Mouse (Mus musculus): Measurements from ENCODE around the gene Dmpk. TPM values are rescaled to one million over a fixed set of nuclear protein-coding genes. Genes with fewer than 3 reads are reported as not detected.
"Not testable (repeated sequence)": the region's sequence is repeated elsewhere in the genome, so short reads cannot be mapped to it uniquely, and the experiment has no call there.

Gene Dmpk
- 308 and 400 TPM in 2 replicates for polyA plus RNA-seq (2012; rRNA removed)

DNA sequence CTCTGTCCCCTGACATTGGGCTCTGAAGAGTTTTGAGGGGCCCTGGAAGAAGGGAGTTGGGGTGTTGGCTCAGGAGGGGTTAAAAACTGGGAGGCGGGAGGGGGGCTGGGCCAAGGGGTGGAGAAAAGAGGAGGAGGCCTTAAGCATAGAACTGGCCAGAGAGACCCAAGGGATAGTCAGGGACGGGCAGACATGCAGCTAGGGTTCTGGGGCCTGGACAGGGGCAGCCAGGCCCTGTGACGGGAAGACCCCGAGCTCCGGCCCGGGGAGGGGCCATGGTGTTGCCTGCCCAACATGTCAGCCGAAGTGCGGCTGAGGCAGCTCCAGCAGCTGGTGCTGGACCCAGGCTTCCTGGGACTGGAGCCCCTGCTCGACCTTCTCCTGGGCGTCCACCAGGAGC lies at the start of gene Dmpk:
Gene Dmpk (plus strand): TSS at position 149 of the 400 bp plus-strand sequence.
- 11% methylated on average over 10 of the region's 10 CpGs for WGBS
- DNase-seq (ENCODE audit: low read depth, low spot score), result no peak

DNA sequence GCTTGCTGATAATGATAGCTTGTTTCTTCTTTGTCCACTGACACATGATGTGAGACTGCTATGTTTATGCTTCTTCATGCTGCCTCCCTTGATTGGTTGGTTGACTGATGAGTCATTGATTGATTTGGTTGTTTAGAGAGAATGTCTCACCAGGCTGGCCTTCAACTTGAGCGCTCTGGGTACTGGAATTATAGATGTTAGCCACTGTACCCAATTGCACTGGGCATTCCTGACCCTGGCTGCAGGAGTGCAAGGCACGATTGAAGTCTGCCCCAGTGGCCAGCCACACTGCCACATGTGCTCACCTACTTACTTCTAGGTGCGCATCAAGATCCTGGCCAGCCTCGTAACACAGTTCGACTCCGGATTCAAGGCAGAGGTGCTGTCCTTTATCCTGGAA lies 39.0 kb upstream of the Dmpk start:
- WGBS, result 89% methylated on average over 6 of the region's 6 CpGs
- no peak for DNase-seq (ENCODE audit: low read depth, low spot score)

DNA sequence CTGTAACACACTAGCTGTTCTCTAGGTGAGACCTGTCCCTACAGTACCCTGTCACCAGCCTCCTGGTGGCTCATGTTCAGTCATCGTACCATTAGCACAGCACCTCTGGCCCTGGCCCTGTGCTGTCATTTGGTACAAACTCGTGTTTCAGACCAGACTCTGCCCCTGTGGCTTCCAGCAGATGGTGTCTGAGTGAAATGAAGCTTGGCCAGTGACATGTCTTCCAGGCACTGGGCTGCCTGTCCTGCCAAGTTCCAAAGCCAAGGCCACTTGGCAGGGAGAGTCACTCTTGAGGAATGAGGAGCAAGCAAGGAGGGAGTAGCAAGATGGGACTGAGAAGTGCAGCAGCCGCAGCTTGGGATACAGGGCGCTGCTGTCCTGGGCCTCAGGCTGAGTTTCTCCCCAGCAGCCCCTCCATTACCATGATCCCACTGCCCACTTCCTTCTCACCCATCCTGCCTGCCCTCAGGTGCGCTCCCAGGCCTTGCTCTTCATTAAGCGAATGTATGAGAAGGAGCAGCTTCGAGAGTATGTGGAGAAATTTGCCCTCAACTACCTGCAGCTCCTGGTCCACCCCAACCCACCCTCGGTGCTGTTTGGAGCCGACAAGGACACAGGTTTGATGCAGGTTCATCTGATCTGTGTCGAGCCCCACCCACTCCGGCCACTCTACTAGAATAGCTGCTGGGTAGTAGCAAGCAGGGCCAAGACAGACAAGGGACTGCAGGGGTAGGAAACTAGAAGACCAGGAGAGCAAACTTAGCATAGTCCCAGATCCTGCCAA lies 37.2 kb upstream of the Dmpk start:
- WGBS, result 86% methylated on average over 11 of the region's 11 CpGs
- DNase-seq (ENCODE audit: low read depth, low spot score), result no peak

DNA sequence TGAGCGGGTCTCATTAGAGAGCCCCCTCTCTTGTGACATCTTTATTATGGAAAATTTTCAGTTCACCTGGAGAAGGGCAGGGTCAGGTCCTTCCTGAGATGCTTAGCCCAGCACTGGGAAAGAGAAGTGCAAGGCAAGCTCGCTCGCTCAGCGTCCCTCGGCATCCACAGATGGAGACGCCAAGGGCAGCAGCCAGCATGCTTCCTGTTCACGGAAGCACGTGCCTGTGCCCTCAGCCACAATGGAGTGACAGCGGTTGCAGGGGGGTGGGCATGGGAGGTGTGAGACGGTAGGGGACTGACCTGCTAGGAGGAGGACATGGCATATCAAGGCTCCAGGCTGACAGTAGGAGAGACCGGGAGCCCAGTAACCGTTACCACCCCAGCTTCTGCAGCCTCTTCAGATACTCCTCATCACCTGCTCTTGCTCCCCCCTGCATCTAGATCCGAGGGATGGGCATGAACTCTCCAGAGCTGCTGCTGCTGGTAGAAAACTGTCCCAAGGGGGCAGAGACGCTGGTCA lies 35.6 kb upstream of the Dmpk start:
- DNase-seq (ENCODE audit: low read depth, low spot score), result no peak
- WGBS, result 89% methylated on average over 14 of the region's 14 CpGs

DNA sequence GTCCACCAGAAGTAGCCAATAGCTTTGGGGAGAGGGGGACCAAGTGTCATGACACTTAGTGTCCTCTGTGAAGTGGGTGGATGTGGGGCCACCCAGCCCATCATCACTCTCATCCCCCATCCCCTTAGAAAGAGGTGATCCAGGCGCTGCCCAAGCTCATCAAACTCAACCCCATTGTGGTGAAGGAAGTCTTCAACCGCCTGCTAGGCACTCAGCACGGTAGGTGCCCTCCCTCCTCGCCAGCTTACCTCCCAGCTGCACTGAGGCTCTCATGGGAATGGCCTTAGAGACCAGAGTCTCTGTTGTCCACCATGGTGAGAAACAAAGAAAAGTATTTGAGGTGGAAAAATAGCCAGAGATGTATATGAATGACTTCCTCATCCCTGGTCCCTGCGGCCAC lies 34.4 kb upstream of the Dmpk start:
- DNase-seq (ENCODE audit: low read depth, low spot score), result no peak
- WGBS, result 85% methylated on average over 5 of the region's 5 CpGs

DNA sequence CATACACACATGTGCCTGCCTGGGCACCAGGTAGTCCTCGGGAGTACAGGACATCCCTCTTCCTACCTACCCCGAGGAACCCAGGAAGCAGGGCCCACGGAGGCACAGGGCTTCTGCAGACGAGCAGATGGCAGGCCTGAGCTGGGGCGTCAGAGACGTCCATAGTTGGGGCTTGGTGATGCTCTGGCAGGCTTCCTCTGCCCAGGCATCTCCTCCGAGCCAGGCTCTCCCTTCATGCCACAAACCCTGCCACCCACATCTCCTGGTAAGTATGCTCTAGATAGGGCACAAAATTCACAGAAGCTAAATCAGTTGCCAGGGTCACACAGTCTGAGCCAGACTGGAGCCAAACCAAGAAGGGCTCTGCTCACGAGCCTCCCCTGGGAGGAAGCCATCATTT lies 33.5 kb upstream of the Dmpk start:
- DNase-seq (ENCODE audit: low read depth, low spot score), result no peak
- 82% methylated on average over 8 of the region's 8 CpGs for WGBS

DNA sequence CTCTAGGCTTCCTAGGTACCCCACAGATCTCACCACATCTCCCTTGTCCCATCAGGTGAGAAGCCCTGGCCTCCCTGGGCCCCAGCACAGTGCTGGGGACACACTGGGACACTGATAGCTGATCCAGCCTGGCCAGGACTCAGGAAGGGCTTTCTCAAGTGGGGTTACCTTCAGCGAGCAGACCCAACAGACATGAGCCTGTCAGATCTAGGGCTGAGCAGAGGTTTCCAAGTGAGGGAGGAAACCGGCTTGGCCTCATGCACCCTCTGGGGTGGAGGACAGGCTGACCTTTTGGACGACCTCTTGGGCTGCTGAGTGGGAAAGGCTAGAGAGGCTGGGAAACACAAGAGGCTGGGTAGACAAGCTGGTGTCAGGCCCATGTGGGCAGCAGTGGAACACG lies 32.5 kb upstream of the Dmpk start:
- 67% methylated on average over 4 of the region's 4 CpGs for WGBS
- DNase-seq (ENCODE audit: low read depth, low spot score), result no peak

DNA sequence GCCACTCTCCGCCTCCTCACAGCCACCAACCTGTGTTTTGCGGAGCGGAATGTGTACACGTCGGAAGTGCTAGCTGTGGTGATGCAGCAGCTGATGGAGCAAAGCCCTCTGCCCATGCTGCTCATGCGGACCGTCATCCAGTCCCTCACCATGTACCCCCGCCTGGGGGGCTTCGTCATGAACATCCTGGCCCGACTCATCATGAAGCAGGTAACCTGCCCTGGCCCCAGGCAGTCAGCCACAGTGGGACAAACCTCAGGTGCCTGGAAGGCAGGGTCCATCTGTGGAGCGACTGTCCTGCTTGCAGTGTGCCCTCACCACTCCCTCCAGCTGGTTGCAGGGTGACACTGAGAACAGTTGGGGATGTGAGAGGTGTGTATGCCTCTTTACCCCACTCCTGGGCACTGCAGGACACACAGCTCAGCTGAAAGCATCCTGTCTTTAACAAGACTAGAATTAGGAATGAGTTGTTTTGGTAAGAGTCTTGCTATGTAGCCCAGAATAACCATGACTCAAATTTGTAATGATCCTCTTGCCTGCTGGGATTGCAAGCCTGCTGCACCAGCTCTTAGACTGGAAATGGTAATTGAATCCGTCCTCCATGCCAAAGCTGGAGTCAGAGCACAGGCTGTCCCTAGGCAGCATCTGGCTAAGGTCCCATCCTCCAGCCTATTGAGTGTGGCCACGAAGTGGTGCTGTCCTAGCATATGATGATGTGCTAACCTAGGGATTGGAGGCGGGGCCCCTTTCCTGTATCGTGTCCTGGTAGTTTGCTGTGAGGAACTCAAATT lies 31.1 kb upstream of the Dmpk start:
- DNase-seq (ENCODE audit: low read depth, low spot score), result no peak
- 89% methylated on average over 15 of the region's 15 CpGs for WGBS

DNA sequence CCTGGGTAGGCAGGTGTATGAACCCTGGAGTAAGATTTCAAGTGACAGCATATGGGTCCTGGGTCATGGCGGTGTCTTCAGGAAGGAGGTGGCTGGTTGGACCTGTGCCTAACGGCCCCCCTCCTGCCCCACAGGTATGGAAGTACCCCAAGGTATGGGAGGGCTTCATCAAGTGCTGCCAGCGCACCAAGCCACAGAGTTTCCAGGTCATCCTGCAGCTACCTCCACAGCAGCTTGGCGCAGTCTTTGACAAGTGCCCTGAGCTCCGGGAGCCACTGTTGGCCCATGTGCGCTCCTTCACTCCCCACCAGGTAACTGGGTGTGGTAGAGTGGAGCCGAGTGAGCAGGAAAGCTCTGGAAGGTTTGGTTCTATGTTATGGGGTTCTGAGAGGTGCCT lies 30.5 kb upstream of the Dmpk start:
- 86% methylated on average over 7 of the region's 7 CpGs for WGBS
- DNase-seq (ENCODE audit: low read depth, low spot score), result no peak

DNA sequence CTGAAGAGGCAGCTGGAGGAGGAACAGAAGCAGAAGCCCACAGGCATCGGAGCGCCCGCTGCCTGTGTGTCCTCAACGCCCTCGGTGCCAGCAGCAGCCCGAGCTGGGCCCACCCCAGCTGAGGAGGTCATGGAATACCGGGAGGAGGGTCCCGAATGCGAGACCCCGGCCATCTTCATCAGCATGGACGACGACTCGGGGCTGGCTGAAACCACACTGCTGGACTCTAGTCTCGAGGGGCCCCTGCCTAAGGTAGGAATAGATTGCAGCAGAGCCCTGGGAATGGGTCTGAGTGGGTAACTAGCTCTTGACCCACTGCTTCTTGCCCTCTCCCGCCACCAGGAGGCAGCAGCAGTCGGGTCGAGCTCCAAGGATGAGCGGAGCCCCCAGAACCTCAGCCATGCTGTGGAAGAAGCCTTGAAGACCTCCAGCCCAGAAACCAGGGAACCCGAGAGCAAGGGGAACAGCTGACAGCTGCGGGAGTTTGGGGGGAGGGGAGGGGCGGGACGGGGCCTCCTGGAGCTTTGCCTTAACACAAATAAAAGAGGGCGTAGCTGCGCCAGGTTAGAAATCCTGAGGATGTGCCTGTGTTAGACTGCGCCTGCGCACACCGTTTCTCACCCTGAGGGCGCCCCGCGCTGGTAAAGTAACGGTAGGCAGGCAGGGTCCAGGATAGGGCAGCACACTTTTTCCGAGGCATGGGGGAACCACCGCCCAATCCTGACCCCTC lies 29.4 kb upstream of the Dmpk start, which contains the start of gene Rsph6a:
Gene Rsph6a (plus strand): TSS at position 644 of the 730 bp plus-strand sequence.
- 44% methylated on average over 33 of the region's 33 CpGs for WGBS
- DNase-seq (ENCODE audit: low read depth, low spot score), result no peak

DNA sequence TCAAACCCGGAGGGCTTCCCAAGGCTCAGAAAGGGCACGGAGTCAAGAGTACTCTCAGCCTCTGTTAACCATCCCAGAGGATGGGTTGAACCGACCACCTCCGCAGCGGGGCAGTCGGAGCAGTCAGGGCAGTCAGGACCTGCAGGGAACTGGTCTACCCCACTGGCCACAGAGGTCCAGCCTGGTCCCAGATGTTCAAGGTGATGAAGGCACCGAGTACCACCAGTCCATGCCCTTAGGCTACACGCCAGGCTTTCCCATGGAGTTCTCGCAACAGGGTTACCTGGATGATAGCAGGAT lies 28.9 kb upstream of the Dmpk start:
- no peak for DNase-seq (ENCODE audit: low read depth, low spot score)
- WGBS, result 86% methylated on average over 9 of the region's 9 CpGs

DNA sequence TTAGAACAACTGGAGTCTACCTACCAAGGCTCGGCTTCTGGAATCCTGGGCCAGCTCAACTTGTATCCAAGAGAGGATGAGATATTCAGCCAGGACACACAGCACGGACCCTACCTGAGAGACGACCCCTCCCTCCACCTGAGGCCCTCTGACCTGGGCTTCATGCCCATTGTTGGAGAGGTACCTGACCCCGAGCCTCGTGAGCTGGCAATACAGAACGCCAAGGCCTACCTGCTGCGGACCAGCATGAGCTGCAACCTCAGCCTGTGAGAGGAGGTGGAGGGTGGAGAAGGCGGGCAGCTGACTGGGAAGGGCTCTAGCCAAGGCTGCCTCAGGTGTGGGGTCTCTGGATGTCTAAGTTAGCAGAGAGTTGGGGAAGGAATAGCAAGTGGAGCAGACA lies 28.5 kb upstream of the Dmpk start:
- WGBS, result 90% methylated on average over 8 of the region's 8 CpGs
- DNase-seq (ENCODE audit: low read depth, low spot score), result no peak

DNA sequence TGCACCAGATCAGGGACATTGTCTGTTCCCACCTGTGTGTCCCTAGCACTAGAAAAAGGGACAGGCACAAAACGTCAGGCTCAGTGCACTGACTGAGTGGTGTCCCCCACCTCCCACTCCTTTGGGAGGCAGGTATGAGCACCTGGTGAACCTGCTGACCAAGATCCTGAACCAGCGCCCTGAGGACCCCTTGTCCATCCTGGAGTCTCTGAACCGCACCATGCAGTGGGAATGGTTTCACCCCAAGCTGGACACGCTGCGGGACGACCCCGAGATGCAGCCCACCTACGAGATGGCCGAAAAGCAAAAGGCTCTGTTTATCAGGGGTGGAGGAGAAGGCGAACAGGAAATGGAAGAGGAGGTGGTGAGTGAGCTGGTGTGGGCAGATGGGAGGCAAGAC lies 26.2 kb upstream of the Dmpk start:
- WGBS, result 87% methylated on average over 10 of the region's 10 CpGs
- DNase-seq (ENCODE audit: low read depth, low spot score), result no peak

DNA sequence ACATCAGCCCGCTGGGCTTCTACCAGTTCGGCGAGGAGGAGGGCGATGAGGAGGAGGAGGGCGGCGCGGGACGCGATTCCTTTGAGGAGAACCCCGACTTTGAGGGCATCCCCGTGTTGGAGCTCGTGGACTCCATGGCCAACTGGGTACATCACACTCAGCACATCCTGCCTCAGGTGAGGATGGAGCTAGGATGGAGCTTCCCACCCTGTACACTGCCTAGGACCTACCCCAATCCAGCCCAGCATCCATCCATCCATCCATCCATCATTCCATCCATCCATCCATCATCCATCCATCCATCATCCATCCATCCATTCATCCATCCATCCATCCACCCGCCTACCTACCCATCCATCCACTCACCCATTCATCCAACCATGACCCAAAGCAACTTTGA lies 17.8 kb upstream of the Dmpk start:
- DNase-seq (ENCODE audit: low read depth, low spot score), result no peak
- WGBS, result 51% methylated on average over 13 of the region's 13 CpGs

DNA sequence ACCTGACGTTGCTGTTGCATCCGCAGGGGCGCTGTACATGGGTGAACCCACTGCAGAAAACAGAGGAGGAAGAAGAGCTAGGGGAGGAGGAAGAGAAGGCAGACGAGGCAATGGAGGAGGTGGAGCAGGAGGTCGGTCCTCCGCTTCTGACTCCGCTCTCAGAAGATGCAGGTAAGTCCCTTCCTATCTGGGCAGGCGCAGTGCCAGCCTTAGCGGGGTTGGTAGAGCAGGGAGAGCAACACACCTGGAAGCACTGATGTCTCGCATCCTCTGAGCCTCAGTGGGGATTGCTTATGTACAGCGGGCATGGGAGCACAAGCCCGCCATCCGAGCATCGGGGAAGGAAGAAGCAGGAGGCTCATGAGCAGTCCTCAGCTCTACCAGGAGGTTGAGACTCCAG lies 16.6 kb upstream of the Dmpk start:
- no peak for DNase-seq (ENCODE audit: low read depth, low spot score)
- WGBS, result 32% methylated on average over 14 of the region's 14 CpGs

DNA sequence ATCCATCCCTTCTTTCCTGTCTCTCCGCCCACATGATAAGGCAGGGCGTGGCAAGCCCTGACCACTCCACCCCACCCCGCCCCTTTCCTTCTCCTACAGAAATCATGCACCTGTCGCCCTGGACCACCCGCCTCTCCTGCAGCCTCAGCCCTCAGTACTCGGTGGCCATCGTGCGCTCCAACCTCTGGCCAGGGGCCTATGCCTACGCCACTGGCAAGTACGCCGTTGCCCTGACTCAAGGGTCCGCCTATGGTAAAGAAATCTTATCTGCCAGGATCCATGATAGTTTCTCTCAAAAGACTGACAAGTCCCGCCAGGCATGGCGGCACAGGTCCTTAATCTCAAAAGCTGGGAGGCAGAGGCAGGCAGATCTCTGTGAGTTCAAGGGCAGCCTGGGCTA lies 15.7 kb upstream of the Dmpk start:
- WGBS, result 53% methylated on average over 14 of the region's 14 CpGs
- no peak for DNase-seq (ENCODE audit: low read depth, low spot score)

DNA sequence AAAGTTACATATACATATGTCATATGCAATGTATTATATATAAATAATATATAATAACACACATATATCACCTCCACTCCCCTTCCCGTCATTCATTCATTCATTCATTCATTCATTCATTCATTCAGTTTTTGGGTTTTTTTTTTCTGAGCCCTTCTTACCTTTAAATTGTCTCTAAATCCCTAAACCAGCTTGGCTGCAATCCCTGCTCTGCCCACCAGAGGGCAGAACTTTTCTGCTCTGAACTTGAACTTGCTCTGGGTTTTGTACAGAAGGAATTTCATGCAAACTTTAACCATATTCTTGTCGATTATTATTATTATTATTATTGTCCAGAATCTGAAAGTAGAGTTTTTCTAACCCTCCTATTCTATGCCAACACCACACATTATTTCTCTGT lies 14.9 kb upstream of the Dmpk start:
- DNase-seq (ENCODE audit: low read depth, low spot score), result no peak
- 0% methylated on average over 2 of the region's 2 CpGs for WGBS

DNA sequence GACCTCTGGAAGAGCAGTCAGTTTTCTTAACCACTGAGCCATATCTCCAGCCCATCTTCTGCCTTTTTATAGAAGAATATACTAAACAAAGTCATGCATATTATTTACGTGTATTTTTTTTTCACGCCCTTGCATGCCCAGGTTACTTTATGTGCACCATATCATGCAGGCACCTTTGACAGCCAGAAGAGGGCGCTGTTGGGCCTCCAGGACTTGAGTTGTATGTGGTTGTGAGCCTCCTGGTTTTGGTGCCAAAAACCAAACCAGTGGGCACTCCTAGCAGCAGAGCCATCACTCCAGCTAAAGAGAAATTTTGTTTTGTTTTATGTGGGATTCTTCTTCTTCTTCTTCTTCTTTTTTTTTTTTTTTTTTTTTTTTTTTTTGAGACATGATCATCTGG lies 14.1 kb upstream of the Dmpk start:
- no peak for DNase-seq (ENCODE audit: low read depth, low spot score)
- 54% methylated on average over 3 of the region's 3 CpGs for WGBS

DNA sequence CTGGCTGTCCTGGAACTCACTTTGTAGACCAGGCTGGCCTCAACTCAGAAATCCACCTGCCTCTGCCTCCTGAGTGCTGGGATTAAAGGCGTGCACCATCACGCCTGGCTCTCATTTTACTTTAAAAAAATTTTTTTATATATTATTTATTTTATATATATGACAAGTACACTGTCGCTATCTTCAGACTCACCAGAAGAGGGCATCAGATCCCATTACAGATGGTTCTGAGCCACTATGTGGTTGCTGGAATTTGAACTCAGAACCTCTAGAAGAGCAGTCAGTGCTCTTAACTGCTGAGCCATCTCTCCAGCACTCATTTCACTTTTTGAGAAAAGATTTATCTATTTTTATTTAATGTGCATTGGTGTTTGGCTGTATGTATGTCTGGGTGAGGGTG lies 12.6 kb upstream of the Dmpk start:
- WGBS, result 23% methylated on average over 3 of the region's 3 CpGs
- not testable (repeated sequence) for DNase-seq (ENCODE audit: low read depth, low spot score)

DNA sequence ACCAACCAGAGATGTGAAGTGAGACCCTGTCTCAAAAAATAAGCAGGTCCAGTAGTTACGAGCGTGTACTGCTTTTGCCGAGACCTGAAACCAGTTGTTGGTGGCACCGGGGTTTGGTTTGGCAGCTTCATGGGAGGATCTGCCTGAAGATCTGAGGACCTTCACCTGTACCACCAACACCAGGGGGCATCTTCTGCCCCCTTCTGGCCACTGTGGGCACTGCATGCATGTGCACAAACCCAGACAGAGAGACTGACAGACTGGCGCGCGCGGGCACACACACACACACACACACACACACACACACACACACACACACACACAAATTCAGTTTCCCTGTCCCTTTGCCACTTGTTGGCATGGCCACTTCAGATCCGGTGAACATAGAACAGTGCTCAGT lies 10.1 kb upstream of the Dmpk start:
- DNase-seq (ENCODE audit: low read depth, low spot score), result no peak
- WGBS, result 78% methylated on average over 9 of the region's 9 CpGs

Measured in large intestine, adult 2 months (tissue).